Mouse (Mus musculus) spleen, postnatal 4 days (tissue): ENCODE measurements around the gene Krtdap.

Source experiments
- DNase-seq, 2 experiments: peaks; one replicate each; pipeline ENCODE4 v3.0.0; 2022; ENCODE audit warnings: low spot score in 2 of 2

Gene Krtdap

DNA sequence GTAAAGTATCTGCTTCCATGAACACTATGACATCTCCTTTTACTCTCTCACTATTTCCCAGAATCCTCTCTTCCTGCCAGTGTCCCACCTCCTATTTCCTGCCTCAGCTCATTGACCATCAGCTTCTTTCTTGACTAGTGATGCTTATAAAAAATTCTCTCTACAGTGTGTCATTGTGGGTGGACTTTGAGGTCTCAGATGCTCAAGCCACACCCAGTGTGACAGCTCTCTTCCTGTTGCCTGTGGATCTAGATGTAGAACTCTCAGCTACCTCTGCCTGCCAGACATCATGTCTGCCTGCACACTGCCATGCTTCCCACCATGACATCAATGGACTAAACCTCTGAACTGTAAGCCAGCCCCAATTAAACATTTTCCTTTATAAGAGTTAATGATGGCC lies 49.6 kb downstream of the Krtdap start:
- no peak for DNase-seq

- no peak for DNase-seq
These were observed 52.6 kb downstream of the Krtdap start for GRCm38 (mm10) chr7:30840306-30840705.
